Comparison of ENCODE assay signal across 24 mouse cellular contexts in the genomic region with DNA sequence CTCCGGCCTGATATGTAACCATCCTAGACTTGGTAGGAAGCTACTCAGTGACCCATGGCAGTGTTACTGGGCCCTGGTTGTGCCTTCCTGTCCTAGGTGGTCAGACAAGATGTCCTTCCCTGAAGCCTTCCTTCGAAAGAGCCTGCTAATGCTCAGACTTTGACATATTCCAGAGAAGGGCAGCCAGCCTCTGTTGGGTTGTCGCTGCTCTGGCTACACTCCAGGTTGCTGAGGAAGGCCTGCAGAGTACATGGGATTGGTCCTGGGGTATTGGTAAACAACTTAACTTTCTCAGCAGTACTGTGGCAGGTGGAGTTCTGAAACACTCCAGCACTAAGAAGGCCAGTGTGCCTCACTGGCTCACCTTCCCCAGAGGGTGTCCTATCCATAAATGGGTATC. TPM values are rescaled to one million over a fixed set of nuclear protein-coding genes. Genes with fewer than 3 reads are reported as not detected.
"Had no signal": no experiment of that assay in that cellular context is flagged by ENCODE, and none has a peak within 500 bp of the region (broad histone marks: within the 10 kb centered on the region; RNA-seq: fewer than 3 reads in every experiment).

No protein-coding gene starts in this region.

- DNase-seq: kidney, postnatal 25 days; layer of hippocampus, adult 9-11 months; liver; lung, adult 2 months; retina, postnatal 1 day; right cerebral cortex, postnatal 25 days; spleen, adult 18-20 months; thymus, adult 2 months; thymus, postnatal 14 days; thymus, postnatal 4 days had no signal

- H3K4me1 ChIP-seq: liver, embryonic 12.5 days; midbrain, embryonic 15.5 days had no signal

- H3K4me3 ChIP-seq: layer of hippocampus, adult 2 months; limb, embryonic 10.5 days; limb, embryonic 13.5 days; liver, embryonic 12.5 days; liver, embryonic 15.5 days; midbrain, embryonic 12.5 days; midbrain, embryonic 15.5 days; neural tube, embryonic 12.5 days; neural tube, embryonic 15.5 days had no signal

- H3K9me3 ChIP-seq: limb, embryonic 10.5 days; limb, embryonic 13.5 days; liver, embryonic 12.5 days; liver, embryonic 15.5 days; midbrain, embryonic 12.5 days; midbrain, embryonic 15.5 days; neural tube, embryonic 12.5 days; neural tube, embryonic 15.5 days had no signal

- H3K36me3 ChIP-seq: midbrain, embryonic 15.5 days had no signal

- H3K27ac ChIP-seq: kidney, postnatal 0 days; layer of hippocampus, adult 2 months; limb, embryonic 10.5 days; limb, embryonic 13.5 days; liver, embryonic 12.5 days; liver, embryonic 15.5 days; macrophage; midbrain, embryonic 12.5 days; midbrain, embryonic 15.5 days; neural tube, embryonic 12.5 days; neural tube, embryonic 15.5 days had no signal

- H3K4me2 ChIP-seq: limb, embryonic 13.5 days; liver, embryonic 12.5 days; liver, embryonic 15.5 days; midbrain, embryonic 12.5 days; midbrain, embryonic 15.5 days; neural tube, embryonic 12.5 days; neural tube, embryonic 15.5 days had no signal

- ATAC-seq: liver, embryonic 12.5 days; lung, postnatal 0 days; midbrain, embryonic 15.5 days had no signal

- H3K9ac ChIP-seq: limb, embryonic 13.5 days; liver, embryonic 12.5 days; liver, embryonic 15.5 days; midbrain, embryonic 12.5 days; midbrain, embryonic 15.5 days; neural tube, embryonic 12.5 days; neural tube, embryonic 15.5 days had no signal

- H3K27me3 ChIP-seq: limb, embryonic 13.5 days; liver, embryonic 12.5 days; liver, embryonic 15.5 days; midbrain, embryonic 12.5 days; midbrain, embryonic 15.5 days; neural tube, embryonic 12.5 days; neural tube, embryonic 15.5 days had no signal

RNA-seq across cellular contexts. Expression of gene Ssmem1, which starts 30.2 kb away (rescaled TPM):
- polyA plus RNA-seq: large intestine, adult 2 months; lung, adult 2 months; lung, postnatal 0 days; macrophage; neural tube, embryonic 15.5 days; stomach, embryonic 16.5 days; thymus, adult 2 months had no signal
